28 mouse cellular contexts compared by ENCODE assay signal in genomic region chr17:85886237-85886636, GRCm38 (mm10).
DNase-seq lines count a peak whose midpoint lies in the region; ATAC-seq and TF ChIP-seq lines count a peak whose summit lies in the region.
"Had no signal": no experiment of that assay in that cellular context is flagged by ENCODE, and none has a peak within 500 bp of the region (broad histone marks: within the 10 kb centered on the region; RNA-seq: fewer than 3 reads in every experiment).

No protein-coding gene starts in this region.

- no peak for TF ChIP-seq POLR2A in limb, embryonic 14.5 days (IDR thresholded peaks at IDR 0.05; ENCODE audit: borderline replicate concordance, extremely low read depth, insufficient read depth, insufficient read length)

- no peak overlapping the region for H3K9ac ChIP-seq in intestine, embryonic 14.5 days (ENCODE audit: low read length)
- H3K9ac ChIP-seq in intestine, embryonic 15.5 days = no peak overlapping the region
- H3K9ac ChIP-seq in limb, embryonic 14.5 days (ENCODE audit: low read depth, low read length, severe bottlenecking) = no peak overlapping the region
- H3K9ac ChIP-seq: forebrain, embryonic 12.5 days; heart, embryonic 15.5 days; hindbrain, embryonic 14.5 days; kidney, embryonic 15.5 days; limb, embryonic 15.5 days; liver, embryonic 15.5 days; midbrain, embryonic 15.5 days; neural tube, embryonic 12.5 days had no signal

- no peak overlapping the region for H3K4me3 ChIP-seq in intestine, embryonic 14.5 days (ENCODE audit: low read depth, low read length)
- H3K4me3 ChIP-seq in intestine, embryonic 15.5 days (replicated peaks) = no peak overlapping the region
- H3K4me3 ChIP-seq in limb, embryonic 14.5 days (replicated peaks; ENCODE audit: low read length) = no peak overlapping the region
- H3K4me3 ChIP-seq: erythroblast, embryonic 14.5 days; forebrain, embryonic 12.5 days; gastrocnemius, adult 2 months; heart, embryonic 15.5 days; kidney, embryonic 15.5 days; limb, embryonic 15.5 days; liver, embryonic 15.5 days; midbrain, embryonic 15.5 days; neural tube, embryonic 12.5 days had no signal

- ATAC-seq in intestine, embryonic 14.5 days (replicated peaks; ENCODE audit: low FRiP score, low TSS enrichment, low read depth) = no peak
- no peak for ATAC-seq in intestine, embryonic 15.5 days
- ATAC-seq in Patski = peak; percentile 40
- ATAC-seq in limb, embryonic 14.5 days (ENCODE audit: low FRiP score, low read depth) = peak; percentile 66
- ATAC-seq: activated CD4-positive, CD25-positive, alpha-beta regulatory T cell, adult 4 months; CD4-positive, CD25-positive, alpha-beta regulatory T cell, adult 4 months; midbrain, embryonic 15.5 days had no signal

- in situ Hi-C loops in Patski (cut with MboI; ENCODE audit: low pct_unique_long_range_greater_than_20kb) = no loop called here

- POLR2A ChIA-PET in Patski (lab: Charles Lee) = no interaction called here

- peak; percentile 36 to 67 for DNase-seq in adrenal gland, adult (ENCODE audit: inconsistent age in 2 of 2, low spot score in 1 of 2)
- DNase-seq in adrenal gland, postnatal 4 days (ENCODE audit: low spot score in 2 of 2) = no peak
- no peak for DNase-seq in intestine, embryonic 14.5 days (ENCODE audit: low spot score)
- peak; percentile 47 for DNase-seq in Patski (ENCODE audit: low read depth, low spot score)
- peak; percentile 57 for DNase-seq in limb, embryonic 14.5 days (ENCODE audit: low spot score)
- DNase-seq in gastrocnemius, adult 8-10 months (ENCODE audit: low spot score in 2 of 2) = no peak
- DNase-seq: cerebellum, adult 9-10 months; gastrocnemius, adult 2 months; heart, postnatal 36 days; kidney, adult 11 months; kidney, postnatal 36 days; retina, postnatal 1 day; right cerebral cortex, postnatal 25 days; spleen, adult 18-20 months; thymus, postnatal 25 days had no signal

- peaks cover 17% of the 10 kb centered on the region for H3K4me1 ChIP-seq in intestine, embryonic 14.5 days (replicated peaks; ENCODE audit: control insufficient read depth, insufficient read depth, low read length)
- H3K4me1 ChIP-seq in intestine, embryonic 15.5 days (replicated peaks) = 0 out of 2 replicates have a peak, but pooled peaks cover 3% of the 10 kb centered on the region
- peaks cover 42% of the 10 kb centered on the region for H3K4me1 ChIP-seq in limb, embryonic 14.5 days (ENCODE audit: control insufficient read depth, insufficient read depth, low read length)
- H3K4me1 ChIP-seq: neural tube, embryonic 12.5 days had no signal

- peak overlapping the region; percentile 43; the same call in 1 of the 2 replicates for H3K27ac ChIP-seq in intestine, embryonic 14.5 days (ENCODE audit: low read depth)
- H3K27ac ChIP-seq in intestine, embryonic 15.5 days = no peak overlapping the region
- no peak overlapping the region for H3K27ac ChIP-seq in limb, embryonic 14.5 days (replicated peaks; ENCODE audit: low read depth, low read length)
- H3K27ac ChIP-seq: forebrain, embryonic 12.5 days; gastrocnemius, adult 2 months; heart, embryonic 15.5 days; hindbrain, embryonic 14.5 days; kidney, embryonic 15.5 days; limb, embryonic 15.5 days; liver, embryonic 15.5 days; macrophage; midbrain, embryonic 15.5 days; neural tube, embryonic 12.5 days had no signal

- H3K9me3 ChIP-seq in intestine, embryonic 14.5 days (ENCODE audit: control insufficient read depth, low read length) = no peaks in the 10 kb centered on the region
- no peaks in the 10 kb centered on the region for H3K9me3 ChIP-seq in intestine, embryonic 15.5 days
- no peaks in the 10 kb centered on the region for H3K9me3 ChIP-seq in limb, embryonic 14.5 days (ENCODE audit: control insufficient read depth, low read length)
- H3K9me3 ChIP-seq: forebrain, embryonic 12.5 days; heart, embryonic 15.5 days; kidney, embryonic 15.5 days; limb, embryonic 15.5 days; liver, embryonic 15.5 days; midbrain, embryonic 15.5 days; neural tube, embryonic 12.5 days had no signal

- TF ChIP-seq CTCF in Patski (IDR thresholded peaks at IDR 0.05) = no peak

- H3K36me3 ChIP-seq in intestine, embryonic 14.5 days (ENCODE audit: control insufficient read depth, insufficient read depth, low read length) = no peaks in the 10 kb centered on the region
- no peaks in the 10 kb centered on the region for H3K36me3 ChIP-seq in intestine, embryonic 15.5 days
- H3K36me3 ChIP-seq in limb, embryonic 14.5 days (ENCODE audit: control insufficient read depth, insufficient read depth, low read length) = no peaks in the 10 kb centered on the region
- H3K36me3 ChIP-seq: forebrain, embryonic 12.5 days; heart, embryonic 15.5 days; kidney, embryonic 15.5 days; limb, embryonic 15.5 days; liver, embryonic 15.5 days; midbrain, embryonic 15.5 days; neural tube, embryonic 12.5 days had no signal

- no peak overlapping the region for H3K4me2 ChIP-seq in intestine, embryonic 14.5 days (ENCODE audit: low read length)
- no peak overlapping the region for H3K4me2 ChIP-seq in intestine, embryonic 15.5 days (replicated peaks)
- H3K4me2 ChIP-seq in limb, embryonic 14.5 days (replicated peaks; ENCODE audit: low read depth, low read length, severe bottlenecking) = no peak overlapping the region
- H3K4me2 ChIP-seq: forebrain, embryonic 12.5 days; heart, embryonic 15.5 days; hindbrain, embryonic 14.5 days; kidney, embryonic 15.5 days; limb, embryonic 15.5 days; liver, embryonic 15.5 days; midbrain, embryonic 15.5 days; neural tube, embryonic 12.5 days had no signal

- no peaks in the 10 kb centered on the region for H3K27me3 ChIP-seq in intestine, embryonic 14.5 days (replicated peaks; ENCODE audit: control insufficient read depth, insufficient read depth, low read length)
- H3K27me3 ChIP-seq in intestine, embryonic 15.5 days (replicated peaks) = no peaks in the 10 kb centered on the region
- no peaks in the 10 kb centered on the region for H3K27me3 ChIP-seq in Patski
- H3K27me3 ChIP-seq in limb, embryonic 14.5 days (ENCODE audit: control insufficient read depth, insufficient read depth, low read length) = peaks cover 5% of the 10 kb centered on the region; the same call in 1 of the 2 replicates
- H3K27me3 ChIP-seq: midbrain, embryonic 15.5 days; neural tube, embryonic 12.5 days had no signal

- WGBS in intestine, embryonic 14.5 days = 27% methylated on average over 4 of the region's 4 CpGs
- 31% methylated on average over 4 of the region's 4 CpGs for WGBS in intestine, embryonic 15.5 days
- 42% methylated on average over 4 of the region's 4 CpGs for WGBS in limb, embryonic 14.5 days

- CTCF ChIA-PET in Patski (lab: Charles Lee) = no interaction called here

Comparison
In these comparisons a context has a peak if more than half of its experiments do, and no peak if none do; other contexts are left out.
1. DNase-seq: peak in adrenal gland, adult (2 of 2), Patski (single experiment) and limb, embryonic 14.5 days (single experiment); none in adrenal gland, postnatal 4 days (0 of 2), intestine, embryonic 14.5 days (single experiment) and gastrocnemius, adult 8-10 months (0 of 2).
2. ATAC-seq: peak in Patski (single experiment) and limb, embryonic 14.5 days (single experiment); none in intestine, embryonic 14.5 days (single experiment) and intestine, embryonic 15.5 days (single experiment).